ENCODE assay signal across 25 mouse cellular contexts in genomic region chr1:93563649-93564048, GRCm38 (mm10). TPM values are rescaled to one million over a fixed set of nuclear protein-coding genes. Genes with fewer than 3 reads are reported as not detected.
A peak's percentile ranks its signal among the peaks of the same experiment; 100 is the strongest.
DNase-seq lines count a peak whose midpoint lies in the region; ATAC-seq lines count a peak whose summit lies in the region.
"Had no signal": no experiment of that assay in that cellular context is flagged by ENCODE, and none has a peak within 500 bp of the region (broad histone marks: within the 10 kb centered on the region; RNA-seq: fewer than 3 reads in every experiment).

No protein-coding gene starts in this region.

- H3K9me3 ChIP-seq in liver, embryonic 15.5 days (replicated peaks), result no peaks in the 10 kb centered on the region
- H3K9me3 ChIP-seq in liver, embryonic 11.5 days (ENCODE audit: control insufficient read depth, low read length), result no peaks in the 10 kb centered on the region
- no peaks in the 10 kb centered on the region for H3K9me3 ChIP-seq in intestine, embryonic 16.5 days (ENCODE audit: control insufficient read depth, low read length)
- H3K9me3 ChIP-seq: forebrain, embryonic 10.5 days; forebrain, embryonic 13.5 days; heart, embryonic 12.5 days; heart, embryonic 15.5 days; hindbrain, embryonic 10.5 days; hindbrain, embryonic 13.5 days had no signal

- DNase-seq in heart, adult 11 months, result peak; percentile 34
- no peak for DNase-seq in heart, adult 9 months (ENCODE audit: low spot score in 2 of 2)
- no peak for DNase-seq in liver, embryonic 11.5 days (ENCODE audit: low spot score)
- DNase-seq in yolk sac, embryonic 10.5 days (ENCODE audit: low spot score), result peak; percentile 23
- DNase-seq in embryo, embryonic 10 days (ENCODE audit: low spot score), result no peak
- DNase-seq: adrenal gland, adult 8-10 months; adrenal gland, postnatal 25 days; cerebellum, adult 11-12 months; cerebellum, adult 8-10 months; cerebellum, postnatal 10 days; cerebellum, postnatal 36 days; gastrocnemius, postnatal 10 days; gastrocnemius, postnatal 36 days; heart, postnatal 10 days; heart, postnatal 36 days had no signal

- 0 out of 2 replicates have a peak, but pooled peaks have one; percentile 12 for ATAC-seq in liver, embryonic 15.5 days (ENCODE audit: insufficient read depth)
- ATAC-seq in liver, embryonic 11.5 days (replicated peaks; ENCODE audit: low FRiP score), result no peak
- peak; percentile 65 for ATAC-seq in intestine, embryonic 16.5 days
- ATAC-seq: activated CD4-positive, CD25-positive, alpha-beta regulatory T cell, adult 4 months; forebrain, embryonic 13.5 days; forebrain, embryonic 16.5 days had no signal

- H3K36me3 ChIP-seq in liver, embryonic 15.5 days (replicated peaks), result no peaks in the 10 kb centered on the region
- H3K36me3 ChIP-seq in liver, embryonic 11.5 days (ENCODE audit: control insufficient read depth, insufficient read depth, low read length), result no peaks in the 10 kb centered on the region
- no peaks in the 10 kb centered on the region for H3K36me3 ChIP-seq in intestine, embryonic 16.5 days (ENCODE audit: control insufficient read depth, insufficient read depth, low read length)
- H3K36me3 ChIP-seq: forebrain, embryonic 10.5 days; heart, embryonic 12.5 days; heart, embryonic 15.5 days; hindbrain, embryonic 10.5 days; hindbrain, embryonic 13.5 days had no signal

- 71% methylated on average over 1 of the region's 1 CpGs for WGBS in liver, embryonic 15.5 days (ENCODE audit: insufficient replicate concordance)
- WGBS in liver, embryonic 11.5 days, result 72% methylated on average over 1 of the region's 1 CpGs
- WGBS in intestine, embryonic 16.5 days, result 49% methylated on average over 1 of the region's 1 CpGs

- H3K4me3 ChIP-seq in liver, embryonic 15.5 days (replicated peaks), result no peak overlapping the region
- H3K4me3 ChIP-seq in liver, embryonic 11.5 days (ENCODE audit: low read depth, low read length), result no peak overlapping the region
- H3K4me3 ChIP-seq in intestine, embryonic 16.5 days (ENCODE audit: low read length), result no peak overlapping the region
- H3K4me3 ChIP-seq: forebrain, embryonic 10.5 days; forebrain, embryonic 13.5 days; heart, embryonic 12.5 days; heart, embryonic 15.5 days; hindbrain, embryonic 10.5 days; hindbrain, embryonic 13.5 days had no signal

- no peak overlapping the region for H3K9ac ChIP-seq in liver, embryonic 15.5 days
- no peak overlapping the region for H3K9ac ChIP-seq in liver, embryonic 11.5 days (ENCODE audit: low read depth, low read length)
- no peak overlapping the region for H3K9ac ChIP-seq in intestine, embryonic 16.5 days (ENCODE audit: low read depth, low read length)
- H3K9ac ChIP-seq: forebrain, embryonic 13.5 days; heart, embryonic 12.5 days; heart, embryonic 15.5 days; hindbrain, embryonic 13.5 days had no signal

- H3K4me1 ChIP-seq in liver, embryonic 15.5 days (replicated peaks), result 0 out of 2 replicates have a peak, but pooled peaks cover 3% of the 10 kb centered on the region
- H3K4me1 ChIP-seq in liver, embryonic 11.5 days (replicated peaks; ENCODE audit: control insufficient read depth, insufficient read depth, low read length), result no peaks in the 10 kb centered on the region
- peaks cover 7% of the 10 kb centered on the region for H3K4me1 ChIP-seq in intestine, embryonic 16.5 days (ENCODE audit: control insufficient read depth, insufficient read depth, low read length)
- H3K4me1 ChIP-seq: forebrain, embryonic 10.5 days; forebrain, embryonic 13.5 days; heart, embryonic 12.5 days; heart, embryonic 15.5 days; hindbrain, embryonic 10.5 days; hindbrain, embryonic 13.5 days had no signal

- H3K27ac ChIP-seq in liver, embryonic 15.5 days (replicated peaks), result no peak overlapping the region
- no peak overlapping the region for H3K27ac ChIP-seq in liver, embryonic 11.5 days (ENCODE audit: low read depth, low read length)
- H3K27ac ChIP-seq in intestine, embryonic 16.5 days (ENCODE audit: low read length), result no peak overlapping the region
- H3K27ac ChIP-seq: forebrain, embryonic 10.5 days; forebrain, embryonic 13.5 days; heart, embryonic 15.5 days; hindbrain, embryonic 10.5 days; hindbrain, embryonic 13.5 days had no signal

- no peaks in the 10 kb centered on the region for H3K27me3 ChIP-seq in liver, embryonic 15.5 days
- H3K27me3 ChIP-seq in liver, embryonic 11.5 days (replicated peaks; ENCODE audit: control insufficient read depth, insufficient read depth, low read length), result no peaks in the 10 kb centered on the region
- H3K27me3 ChIP-seq in intestine, embryonic 16.5 days (replicated peaks; ENCODE audit: control insufficient read depth, insufficient read depth, low read length), result no peaks in the 10 kb centered on the region
- H3K27me3 ChIP-seq: forebrain, embryonic 13.5 days; heart, embryonic 12.5 days; heart, embryonic 15.5 days; hindbrain, embryonic 13.5 days had no signal

- H3K4me2 ChIP-seq in liver, embryonic 15.5 days, result no peak overlapping the region
- H3K4me2 ChIP-seq in liver, embryonic 11.5 days, result no peak overlapping the region
- no peak overlapping the region for H3K4me2 ChIP-seq in intestine, embryonic 16.5 days (ENCODE audit: low read depth, low read length)
- H3K4me2 ChIP-seq: forebrain, embryonic 13.5 days; heart, embryonic 12.5 days; heart, embryonic 15.5 days; hindbrain, embryonic 13.5 days had no signal

RNA-seq across cellular contexts. Expression of gene Farp2, which starts 51.8 kb away (rescaled TPM):
- 1.2 and 1.6 TPM in 2 replicates for polyA plus RNA-seq in liver, embryonic 15.5 days (2015; fragmentation: Nextera tagmentation; extraction: Ambion mirVana)
- polyA plus RNA-seq in liver, embryonic 11.5 days (2014; fragmentation: Nextera tagmentation; extraction: Ambion mirVana), result 2.3 and 2.7 TPM in 2 replicates
- polyA plus RNA-seq in intestine, embryonic 16.5 days (2015; fragmentation: Nextera tagmentation; extraction: Ambion mirVana), result 5.1 and 6.7 TPM in 2 replicates

Comparison
In these comparisons a context has a peak if more than half of its experiments do, and no peak if none do; other contexts are left out.
1. DNase-seq: peak in heart, adult 11 months (single experiment) and yolk sac, embryonic 10.5 days (single experiment); none in heart, adult 9 months (0 of 2), liver, embryonic 11.5 days (single experiment) and embryo, embryonic 10 days (single experiment).